In genomic region chr17:12206248-12206647, GRCm38 (mm10) we compare ENCODE assay signal across 9 mouse cellular contexts.
A peak's percentile ranks its signal among the peaks of the same experiment; 100 is the strongest.
DNase-seq lines count a peak whose midpoint lies in the region; ATAC-seq and TF ChIP-seq lines count a peak whose summit lies in the region.
"Had no signal": no experiment of that assay in that cellular context is flagged by ENCODE, and none has a peak within 500 bp of the region (broad histone marks: within the 10 kb centered on the region; RNA-seq: fewer than 3 reads in every experiment).

No protein-coding gene starts in this region.

- H3K27me3 ChIP-seq in hindbrain, embryonic 10.5 days (ENCODE audit: insufficient read depth, poor library complexity, severe bottlenecking) = no peaks in the 10 kb centered on the region
- H3K27me3 ChIP-seq in hindbrain, embryonic 16.5 days (replicated peaks; ENCODE audit: control insufficient read depth, insufficient read depth, low read length) = no peaks in the 10 kb centered on the region
- H3K27me3 ChIP-seq in MEL (ENCODE audit: control insufficient read depth in 1 of 2, insufficient read depth in 2 of 2, low read length in 2 of 2) = no peaks in the 10 kb centered on the region
- H3K27me3 ChIP-seq in hindbrain, embryonic 12.5 days = no peaks in the 10 kb centered on the region

- no peaks in the 10 kb centered on the region for H3K9me3 ChIP-seq in hindbrain, embryonic 10.5 days
- no peaks in the 10 kb centered on the region for H3K9me3 ChIP-seq in hindbrain, embryonic 16.5 days (ENCODE audit: control insufficient read depth, low read length)
- no peaks in the 10 kb centered on the region for H3K9me3 ChIP-seq in MEL (replicated peaks; ENCODE audit: insufficient read depth, low read length)
- H3K9me3 ChIP-seq in hindbrain, embryonic 12.5 days (replicated peaks) = no peaks in the 10 kb centered on the region

- no peak for TF ChIP-seq POLR2A in MEL (IDR thresholded peaks at IDR 0.05; ENCODE audit: control insufficient read depth in 1 of 2, insufficient read depth in 1 of 2, low read depth in 1 of 2, low read length in 2 of 2, poor library complexity in 1 of 2)

- no peak overlapping the region for H3K4me3 ChIP-seq in hindbrain, embryonic 10.5 days
- no peak overlapping the region for H3K4me3 ChIP-seq in hindbrain, embryonic 16.5 days (ENCODE audit: low read length)
- H3K4me3 ChIP-seq in MEL (ENCODE audit: control insufficient read depth in 1 of 2, insufficient read depth in 1 of 2, low read depth in 2 of 2, low read length in 2 of 2) = peak overlapping the region; percentile 2 to 17; a peak in 2 of 4 replicates
- H3K4me3 ChIP-seq in hindbrain, embryonic 12.5 days = no peak overlapping the region

- WGBS in hindbrain, embryonic 10.5 days = 73% methylated on average over 3 of the region's 3 CpGs
- WGBS in hindbrain, embryonic 16.5 days = 52% methylated on average over 3 of the region's 3 CpGs
- 70% methylated on average over 3 of the region's 3 CpGs for WGBS in hindbrain, embryonic 12.5 days

- no peak for ATAC-seq in hindbrain, embryonic 16.5 days
- peak; percentile 9; the same call in 1 of the 2 replicates for ATAC-seq in hindbrain, embryonic 12.5 days (ENCODE audit: low FRiP score)
- ATAC-seq in megakaryocyte-erythroid progenitor cell, adult 5-6 weeks (replicated peaks; ENCODE audit: low FRiP score, low TSS enrichment, poor library complexity, severe bottlenecking) = peak; percentile 17

- no peak for TF ChIP-seq RAD21 in MEL (IDR thresholded peaks at IDR 0.05; ENCODE audit: low read depth, low read length)

- no peak for TF ChIP-seq EP300 in MEL (IDR thresholded peaks at IDR 0.05; ENCODE audit: low read depth in 1 of 2, low read length in 2 of 2)

- no peak for TF ChIP-seq CTCF in MEL (IDR thresholded peaks at IDR 0.05 in 2 of 3, conservative IDR thresholded peaks at IDR 0.05 in 1 of 3; ENCODE audit: control insufficient read depth in 1 of 3, insufficient read depth in 1 of 3, low read depth in 2 of 3, low read length in 3 of 3, poor library complexity in 1 of 3, severe bottlenecking in 1 of 3)

- H3K79me2 ChIP-seq in MEL (ENCODE audit: control insufficient read depth, insufficient read depth, low read length, poor library complexity) = no peaks in the 10 kb centered on the region

- H3K27ac ChIP-seq in hindbrain, embryonic 10.5 days = peak overlapping the region; percentile 79
- H3K27ac ChIP-seq in hindbrain, embryonic 16.5 days (ENCODE audit: low read depth, low read length) = no peak overlapping the region
- H3K27ac ChIP-seq in MEL (ENCODE audit: control insufficient read depth, low read depth, low read length) = peak overlapping the region; percentile 92
- peak overlapping the region; percentile 64 for H3K27ac ChIP-seq in hindbrain, embryonic 12.5 days

- peaks cover 50% of the 10 kb centered on the region for H3K4me1 ChIP-seq in hindbrain, embryonic 10.5 days (replicated peaks)
- peaks cover 27% of the 10 kb centered on the region for H3K4me1 ChIP-seq in hindbrain, embryonic 16.5 days (ENCODE audit: control insufficient read depth, insufficient read depth, low read depth, low read length)
- peaks cover 12 to 42% of the 10 kb centered on the region in 2 experiments for H3K4me1 ChIP-seq in MEL (ENCODE audit: control insufficient read depth in 1 of 2, insufficient read depth in 2 of 2, low read length in 2 of 2)
- peaks cover 48% of the 10 kb centered on the region for H3K4me1 ChIP-seq in hindbrain, embryonic 12.5 days

- H3K9ac ChIP-seq in hindbrain, embryonic 16.5 days (ENCODE audit: low read depth, low read length) = no peak overlapping the region
- H3K9ac ChIP-seq in MEL (ENCODE audit: control insufficient read depth, low read depth, low read length, poor library complexity, severe bottlenecking) = peak overlapping the region; percentile 52
- H3K9ac ChIP-seq in hindbrain, embryonic 12.5 days = no peak overlapping the region

- no peak for DNase-seq in hindbrain, embryonic 10.5 days (ENCODE audit: low spot score)
- DNase-seq in MEL (ENCODE audit: low read depth, low spot score) = peak; percentile 42
- no peak for DNase-seq in gastrocnemius, postnatal 4 days (ENCODE audit: low spot score in 2 of 2)
- no peak for DNase-seq in layer of hippocampus, adult 11-12 months (ENCODE audit: low spot score)
- DNase-seq in gastrocnemius, adult 18-20 months (ENCODE audit: low spot score) = no peak
- DNase-seq: kidney, postnatal 14 days had no signal

- no peak overlapping the region for H3K4me2 ChIP-seq in hindbrain, embryonic 16.5 days (ENCODE audit: low read length)
- no peak overlapping the region for H3K4me2 ChIP-seq in hindbrain, embryonic 12.5 days (replicated peaks)

- peaks cover 31% of the 10 kb centered on the region for H3K36me3 ChIP-seq in hindbrain, embryonic 10.5 days
- no peaks in the 10 kb centered on the region for H3K36me3 ChIP-seq in hindbrain, embryonic 16.5 days (ENCODE audit: control insufficient read depth, insufficient read depth, low read length)
- H3K36me3 ChIP-seq in MEL (ENCODE audit: control insufficient read depth in 1 of 2, insufficient read depth in 2 of 2, low read length in 2 of 2) = peaks cover 0 to 28% of the 10 kb centered on the region in 2 experiments; a peak in 2 of 4 replicates
- peaks cover 10% of the 10 kb centered on the region; the same call in 1 of the 2 replicates for H3K36me3 ChIP-seq in hindbrain, embryonic 12.5 days

TF ChIP-seq in MEL, 35 proteins besides CTCF, POLR2A, EP300 and RAD21:
- TF ChIP-seq SIN3A (IDR thresholded peaks at IDR 0.05; ENCODE audit: low read length) = no peak
- TF ChIP-seq USF2 (IDR thresholded peaks at IDR 0.05; ENCODE audit: borderline replicate concordance in 1 of 2, insufficient read depth in 1 of 2, low read depth in 1 of 2, low read length in 2 of 2) = no peak
- no peak for TF ChIP-seq GABPA (IDR thresholded peaks at IDR 0.05; ENCODE audit: low read depth, low read length)
- TF ChIP-seq ZC3H11A (IDR thresholded peaks at IDR 0.05; ENCODE audit: low read depth, low read length) = no peak
- no peak for TF ChIP-seq KAT2A (conservative IDR thresholded peaks at IDR 0.05; ENCODE audit: low read depth, low read length)
- TF ChIP-seq JUND (IDR thresholded peaks at IDR 0.05; ENCODE audit: low read depth, low read length) = no peak
- TF ChIP-seq ZNF384 (IDR thresholded peaks at IDR 0.05; ENCODE audit: low read depth, low read length) = no peak
- no peak for TF ChIP-seq E2F4 (IDR thresholded peaks at IDR 0.05; ENCODE audit: borderline replicate concordance, low read depth, low read length)
- no peak for TF ChIP-seq POLR2AphosphoS5 (IDR thresholded peaks at IDR 0.05; ENCODE audit: borderline replicate concordance, low read depth, low read length)
- TF ChIP-seq RCOR1 (IDR thresholded peaks at IDR 0.05; ENCODE audit: low read depth, low read length) = no peak
- TF ChIP-seq SMC3 (IDR thresholded peaks at IDR 0.05; ENCODE audit: low read depth, low read length) = no peak
- no peak for TF ChIP-seq POLR2AphosphoS2 (IDR thresholded peaks at IDR 0.05; ENCODE audit: low read length)
- no peak for TF ChIP-seq MAX (IDR thresholded peaks at IDR 0.05; ENCODE audit: low read length)
- no peak for TF ChIP-seq USF1 (IDR thresholded peaks at IDR 0.05; ENCODE audit: low read depth, low read length)
- TF ChIP-seq NRF1 (IDR thresholded peaks at IDR 0.05; ENCODE audit: insufficient read depth, low read depth, low read length, poor library complexity, severe bottlenecking) = no peak
TF ChIP-seq in MEL: peak in this region for 0.

Comparison
In these comparisons a context has a peak if more than half of its experiments do, and no peak if none do; other contexts are left out.
1. H3K4me3 ChIP-seq: peak in MEL (2 of 2); none in hindbrain, embryonic 10.5 days (single experiment), hindbrain, embryonic 16.5 days (single experiment) and hindbrain, embryonic 12.5 days (single experiment).